Mouse (Mus musculus) megakaryocyte, embryonic 14.5 days (primary cell): ENCODE results near the gene Alg3.

Experiments used
- FLI1 ChIP-seq: IDR thresholded peaks from 2 replicates; pipeline ENCODE4 v1.6.1; 2012; ENCODE audit warnings: low read length, inconsistent platforms, mixed read lengths
- GATA1 ChIP-seq: IDR thresholded peaks from 3 replicates; pipeline ENCODE4 v1.6.1; 2012; ENCODE audit warnings: mixed read lengths, low read length, inconsistent platforms, borderline replicate concordance

- TF ChIP-seq GATA1 (no peak), FLI1 (no peak)
Measured at GRCm38 (mm10) chr16:20643911-20644310, 32.4 kb upstream of the Alg3 start.
